Mouse (Mus musculus) stomach, postnatal 0 days (tissue): Measurements from ENCODE around the gene Kif26b.

Experiments used
- CTCF ChIP-seq: IDR thresholded peaks from 2 replicates; pipeline ENCODE4 v1.5.1; 2016; ENCODE audit warnings: antibody characterized with exemption, low read depth, mild to moderate bottlenecking, moderate library complexity
- EP300 ChIP-seq: optimal IDR thresholded peaks from 2 replicates; pipeline ENCODE3; 2016; ENCODE audit warnings: antibody characterized with exemption

GRCm38 (mm10) chr1:178784043-178784442 lies 255.1 kb downstream of the Kif26b start:
- no peak for TF ChIP-seq CTCF
- TF ChIP-seq EP300 = no peak
